Mouse (Mus musculus) inflammation-experienced regulatory T-cells, adult 6 months (primary cell): ENCODE measurements around the gene Aldh1b1. TPM values are rescaled to one million over a fixed set of nuclear protein-coding genes. Genes with fewer than 3 reads are reported as not detected.

Experiments
- ATAC-seq: one replicate; pipeline ENCODE4 v1.8.0; 2017
- polyA plus RNA-seq, 3 experiments: library from polyadenylated mRNA; unstranded; fragments of 100-300 nt; shearing (Covaris generic); gene quantifications; one replicate each; pipeline ENCODE4 v1.2.1; 2017

The Aldh1b1 gene
- 1 to 10 TPM; 6.4 to 8.2 (median 6.5) TPM for polyA plus RNA-seq

DNA sequence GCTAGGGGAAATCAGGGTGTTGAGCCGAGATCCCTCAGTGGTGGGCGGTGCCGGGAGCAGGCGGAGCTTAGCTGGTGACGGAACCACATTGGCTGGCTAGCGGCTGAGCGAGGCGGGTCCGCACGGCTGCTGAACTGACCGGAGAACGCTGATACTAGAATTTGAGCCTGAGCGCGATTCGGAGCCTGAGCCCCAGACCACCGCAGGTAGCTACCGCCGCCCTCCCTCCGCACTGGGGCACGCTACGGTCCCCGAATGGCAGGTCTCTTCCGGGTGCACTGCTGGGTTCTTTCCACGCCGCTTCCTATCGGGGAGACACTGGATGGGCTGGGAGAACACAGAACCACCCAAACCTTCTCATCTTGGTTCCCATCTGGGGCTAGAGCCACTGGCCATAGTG lies at the start of gene Aldh1b1:
Gene Aldh1b1 (plus strand): TSS at position 59 of the 400 bp plus-strand sequence.
- peak; percentile 83 for ATAC-seq

DNA sequence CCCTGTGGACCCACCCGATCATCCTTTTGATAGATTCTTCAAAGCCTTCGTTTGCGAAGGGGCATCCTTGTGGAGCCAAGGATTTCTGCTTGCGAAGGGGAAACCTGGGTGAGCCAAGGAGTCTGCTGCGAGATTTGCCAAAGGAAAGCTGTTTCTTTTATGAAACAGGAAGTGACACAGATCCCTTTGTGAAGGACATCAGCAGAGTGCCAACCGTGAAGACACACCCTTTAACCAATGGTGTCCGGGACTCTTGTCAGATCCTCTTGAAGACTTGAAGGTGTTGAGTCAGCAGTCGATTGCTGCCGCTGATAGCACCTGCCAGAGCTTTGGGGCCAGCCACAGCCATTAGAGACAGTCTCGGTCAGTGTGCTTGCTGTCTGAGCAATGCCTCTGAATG lies 49.4 kb upstream of the Aldh1b1 start:
- no peak for ATAC-seq

DNA sequence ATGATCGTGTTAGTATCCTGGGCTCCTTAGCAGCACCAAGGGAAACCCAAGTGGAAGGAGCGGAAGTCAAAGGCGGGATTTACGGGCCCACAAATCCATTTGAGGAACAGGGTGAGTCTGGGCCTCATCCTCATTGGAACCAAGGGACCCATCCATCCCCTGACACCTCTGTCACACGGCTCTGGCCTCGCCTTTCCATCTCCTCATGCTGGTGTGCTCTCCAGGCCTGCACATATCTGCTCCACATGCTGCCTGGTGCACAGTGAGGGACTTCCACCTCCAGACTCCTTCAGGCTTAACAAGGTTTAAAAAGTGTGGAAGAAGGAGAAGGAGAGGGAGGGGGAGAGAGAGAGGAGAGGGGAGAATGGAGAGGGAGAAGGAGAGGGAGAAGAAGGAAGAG lies 48.3 kb upstream of the Aldh1b1 start:
- ATAC-seq, result no peak

DNA sequence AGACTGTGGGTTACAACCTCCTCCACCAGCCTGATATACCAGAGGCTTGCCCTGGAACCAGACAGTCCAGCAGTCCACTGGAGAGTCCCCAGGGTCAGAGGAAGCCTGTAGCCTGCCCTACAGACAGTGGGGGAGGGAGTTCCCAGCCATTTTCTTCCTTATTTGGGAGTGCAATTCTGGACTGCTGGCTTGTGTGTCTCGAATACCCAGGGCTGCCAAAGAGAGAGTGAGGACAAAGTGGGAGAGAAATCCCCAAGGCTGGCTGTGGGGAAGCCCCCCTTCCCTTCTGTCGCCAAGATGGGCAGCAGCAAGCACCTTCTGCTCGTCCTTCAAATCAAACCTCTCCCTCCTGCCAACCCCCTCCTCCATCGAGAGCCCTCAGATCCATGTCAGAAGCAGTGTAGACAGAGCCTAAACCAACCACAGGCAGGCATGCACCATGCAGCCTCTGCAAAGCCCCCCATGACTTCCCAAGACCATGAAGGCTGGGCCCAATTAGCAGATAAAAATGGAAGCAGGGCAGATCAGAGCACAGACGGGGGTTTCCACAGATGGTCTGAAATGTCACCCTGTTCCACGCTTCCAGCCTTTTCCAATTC lies 45.5 kb upstream of the Aldh1b1 start:
- ATAC-seq, result no peak

DNA sequence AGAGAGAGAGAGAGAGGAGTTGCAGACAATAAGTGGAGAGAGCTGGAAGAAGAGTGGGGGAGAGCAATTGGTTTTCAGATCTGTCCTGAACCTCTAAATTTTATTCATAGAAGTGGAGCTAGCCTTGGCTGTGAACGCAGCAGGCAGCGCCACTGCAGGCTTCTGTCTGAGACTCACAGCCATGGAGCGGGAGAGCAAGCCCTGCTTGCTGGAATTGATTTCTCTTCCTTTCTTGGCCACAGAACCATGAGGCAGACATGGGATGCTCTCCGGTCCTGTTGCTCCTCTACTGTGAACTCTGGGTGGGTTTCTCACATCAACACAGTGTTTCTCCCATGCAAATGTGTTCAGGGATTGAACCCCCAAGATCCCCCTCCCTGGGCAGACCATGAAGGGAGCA lies 44.7 kb upstream of the Aldh1b1 start:
- no peak for ATAC-seq

DNA sequence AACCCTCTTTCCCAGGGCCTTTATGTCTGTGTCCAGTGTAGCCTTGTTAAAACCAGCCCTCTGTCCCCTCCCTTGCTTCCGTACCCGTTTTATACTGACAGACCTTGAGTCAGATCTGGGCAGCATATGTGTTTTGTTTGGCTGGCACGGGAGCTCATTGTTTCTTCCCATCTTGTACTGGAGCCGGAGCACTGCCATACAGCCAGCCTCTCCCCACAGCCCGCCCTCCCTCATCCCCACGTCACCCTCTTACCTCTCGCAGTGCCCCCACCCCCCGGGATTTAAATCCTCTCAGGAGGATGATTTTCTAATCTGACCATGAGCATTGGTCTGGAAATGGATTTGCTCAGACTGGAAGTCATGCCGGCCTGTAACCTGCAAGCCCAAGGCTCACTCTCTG lies 43.7 kb upstream of the Aldh1b1 start:
- ATAC-seq, result no peak

DNA sequence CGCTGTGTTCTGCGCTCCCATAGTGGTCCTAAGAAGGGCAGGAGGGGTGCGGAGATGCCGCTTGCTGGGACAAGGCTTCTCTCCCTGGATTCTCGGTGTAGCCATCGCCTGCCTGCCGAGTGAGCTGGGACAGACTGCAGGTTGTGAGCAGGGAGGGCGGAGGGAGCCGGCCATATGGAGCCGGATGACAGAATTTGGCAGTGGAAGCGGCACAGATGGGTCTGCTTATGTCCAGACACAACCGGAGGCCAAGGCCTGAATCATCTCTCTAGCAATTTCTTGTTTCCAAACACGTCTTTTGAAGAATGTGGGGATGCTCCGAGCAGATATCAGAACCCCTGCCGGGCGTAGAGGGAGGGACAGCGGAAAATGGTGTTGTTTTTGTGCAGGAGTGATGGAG lies 42.9 kb upstream of the Aldh1b1 start:
- ATAC-seq, result no peak

DNA sequence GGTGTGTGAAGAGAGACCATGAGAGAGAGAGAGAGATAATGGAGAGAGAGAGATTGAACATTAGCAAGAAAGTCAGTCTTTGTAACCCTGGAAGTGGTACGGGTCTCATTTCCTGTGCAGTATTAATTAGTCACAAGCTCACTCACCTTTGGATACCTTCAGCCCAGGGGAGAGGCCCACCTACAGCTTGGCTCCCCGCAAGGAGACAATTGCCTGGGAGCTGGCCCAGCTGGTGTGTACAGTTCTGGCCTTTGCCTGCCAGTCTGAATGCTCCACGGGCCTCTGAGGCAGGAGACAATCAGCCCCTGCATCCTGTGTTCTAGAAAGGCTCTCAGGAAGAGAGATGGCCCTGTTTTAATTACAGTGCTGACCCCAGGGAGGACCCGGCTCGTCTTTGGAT lies 40.9 kb upstream of the Aldh1b1 start:
- no peak for ATAC-seq

DNA sequence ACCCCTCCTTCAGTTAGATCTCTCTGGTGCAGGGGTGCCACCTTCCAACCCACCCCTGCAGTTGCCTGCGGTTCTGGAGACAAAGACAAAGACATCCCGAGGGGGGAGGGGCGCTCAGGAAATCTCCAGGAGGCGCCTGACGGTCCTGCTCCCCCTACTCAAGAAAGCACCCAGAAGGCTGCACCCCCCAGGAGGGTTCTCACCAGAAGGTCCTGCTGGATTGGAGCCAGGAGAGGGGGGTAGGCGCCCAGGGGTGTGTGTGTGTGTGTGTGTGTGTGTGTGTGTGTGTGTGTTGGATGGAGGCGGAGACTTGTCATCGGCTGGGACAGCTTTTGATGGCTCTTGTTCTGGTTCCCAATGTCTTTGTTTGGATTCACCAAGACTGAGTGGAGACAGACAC lies 39.4 kb upstream of the Aldh1b1 start:
- ATAC-seq, result no peak

DNA sequence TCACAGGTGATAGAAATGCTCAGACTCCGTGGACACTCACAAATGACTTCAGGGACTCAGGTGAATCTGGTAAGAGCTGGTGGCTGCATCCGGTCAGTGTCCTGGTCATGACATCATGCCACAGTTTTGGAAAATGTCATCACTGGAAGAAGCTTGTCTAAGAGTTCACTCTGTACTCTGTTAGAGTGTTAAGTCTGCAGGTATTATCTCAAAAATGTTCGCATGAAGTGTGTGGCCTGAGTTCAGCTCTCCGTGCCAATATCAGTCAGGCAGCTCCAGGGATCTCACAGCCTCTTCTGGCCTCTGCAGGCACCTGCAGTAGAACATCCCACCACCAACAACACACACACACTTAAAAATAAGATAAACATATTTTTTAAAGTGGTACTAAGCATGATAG lies 36.2 kb upstream of the Aldh1b1 start:
- ATAC-seq, result no peak

DNA sequence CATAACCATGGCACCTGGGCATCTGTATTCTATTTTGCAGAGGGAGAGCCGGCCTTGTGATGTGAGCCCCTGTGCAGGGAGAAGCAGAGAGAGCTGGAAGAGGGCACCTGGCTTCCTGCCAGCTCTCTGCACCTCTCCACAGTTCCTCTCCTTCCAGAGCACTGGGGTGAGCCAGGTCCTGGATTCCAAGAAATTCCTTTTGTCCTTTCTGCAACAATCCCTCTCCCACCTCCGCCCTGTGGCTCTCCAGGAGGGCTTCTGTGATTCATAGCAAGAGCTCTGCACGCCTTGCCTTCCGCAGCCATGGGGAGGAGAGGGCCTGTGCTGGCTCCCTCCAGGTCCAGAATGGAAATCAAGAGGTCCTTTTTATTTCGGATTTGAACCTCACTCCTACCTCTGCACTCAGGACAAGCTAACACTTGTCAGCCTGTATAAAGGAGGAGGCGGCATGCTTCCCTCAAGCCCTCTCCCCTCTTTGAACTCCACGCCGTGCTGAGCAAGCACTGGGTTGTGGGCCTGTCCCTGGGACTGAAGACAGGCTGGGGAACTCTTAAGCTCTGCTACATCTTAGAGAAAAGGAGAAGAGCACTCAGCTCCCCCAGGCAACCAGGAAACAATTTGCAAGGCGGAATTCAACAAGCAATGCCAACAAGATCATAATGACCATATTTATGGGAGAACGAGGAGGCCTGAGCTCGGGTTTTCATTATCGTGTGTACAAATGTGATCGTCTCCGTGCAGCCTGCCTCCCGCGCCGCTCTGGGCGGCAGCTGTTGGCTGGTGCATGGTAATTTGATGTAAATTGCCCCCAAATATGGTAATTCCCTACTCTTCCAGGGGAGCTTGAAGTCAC lies 35.3 kb upstream of the Aldh1b1 start:
- peak; percentile 42 for ATAC-seq

DNA sequence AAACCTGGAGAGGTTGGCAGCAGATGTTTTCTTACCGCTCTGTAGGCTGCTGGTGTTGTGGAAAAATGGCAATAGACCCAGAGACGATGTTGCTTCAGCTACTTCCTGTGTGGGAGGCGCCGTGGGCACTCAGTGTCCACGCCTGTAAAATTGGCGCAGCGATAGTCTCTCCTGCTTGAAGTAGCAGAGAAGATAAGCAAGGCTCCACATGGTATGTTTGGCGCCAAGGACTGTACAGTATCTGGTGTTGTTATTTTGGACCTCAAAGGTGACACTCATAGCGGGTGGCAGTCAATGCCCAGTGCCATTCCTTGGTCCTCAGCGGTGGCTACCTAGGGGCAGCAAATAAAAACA lies 34.7 kb upstream of the Aldh1b1 start:
- ATAC-seq, result peak; percentile 55

DNA sequence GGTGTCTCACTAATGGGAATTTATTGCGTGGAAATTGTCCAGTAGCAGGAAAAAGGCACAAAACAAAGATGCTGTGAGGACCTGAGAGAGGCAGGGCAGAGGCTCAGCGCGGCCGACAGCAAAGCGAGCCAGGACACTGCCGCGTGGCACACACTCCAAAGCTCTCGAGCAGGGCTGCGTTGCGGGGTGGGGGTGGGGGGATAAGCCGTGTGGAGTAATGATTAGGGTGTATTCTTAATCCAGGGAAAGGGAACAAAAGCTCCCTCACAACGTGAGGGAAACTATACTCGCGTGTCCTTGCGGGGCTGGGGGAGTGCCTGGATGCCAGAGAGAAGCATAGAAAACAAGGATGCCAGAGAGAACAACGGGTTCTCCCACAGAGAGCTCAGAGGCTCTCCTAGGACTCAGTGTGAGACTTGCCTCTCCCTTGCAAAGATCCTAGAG lies 33.7 kb upstream of the Aldh1b1 start:
- ATAC-seq, result no peak

DNA sequence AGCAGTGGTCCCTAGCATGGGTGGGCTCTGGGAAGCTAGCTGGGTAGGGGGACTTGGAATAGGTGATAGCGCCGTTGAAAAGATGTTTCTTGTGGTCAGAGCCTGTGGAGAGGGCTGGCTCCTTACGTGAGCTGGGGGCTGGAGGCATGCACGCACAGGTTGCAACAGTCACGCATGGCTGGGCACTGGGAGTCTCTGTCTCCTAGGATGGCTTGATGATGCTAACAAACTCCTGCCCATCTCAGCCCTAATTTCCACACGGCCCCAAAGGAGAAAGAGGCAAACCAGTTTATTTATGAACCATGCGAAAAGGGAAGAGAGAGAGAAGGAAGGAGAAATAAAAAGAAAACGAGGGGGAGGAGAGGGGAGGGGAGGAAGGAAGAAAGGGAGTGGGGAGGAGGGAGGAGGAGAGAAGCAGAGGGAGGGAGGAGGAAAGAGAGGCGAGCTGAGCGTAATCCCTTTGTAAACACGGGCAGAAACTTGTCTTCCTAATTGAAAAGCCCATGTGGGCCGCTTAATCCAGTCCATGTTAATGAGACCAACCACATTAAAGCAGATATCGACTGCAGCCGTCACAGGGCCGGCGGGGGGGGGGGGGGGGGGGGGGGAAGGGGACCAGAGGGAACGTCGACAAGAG lies 33.1 kb upstream of the Aldh1b1 start:
- ATAC-seq, result peak; percentile 13

DNA sequence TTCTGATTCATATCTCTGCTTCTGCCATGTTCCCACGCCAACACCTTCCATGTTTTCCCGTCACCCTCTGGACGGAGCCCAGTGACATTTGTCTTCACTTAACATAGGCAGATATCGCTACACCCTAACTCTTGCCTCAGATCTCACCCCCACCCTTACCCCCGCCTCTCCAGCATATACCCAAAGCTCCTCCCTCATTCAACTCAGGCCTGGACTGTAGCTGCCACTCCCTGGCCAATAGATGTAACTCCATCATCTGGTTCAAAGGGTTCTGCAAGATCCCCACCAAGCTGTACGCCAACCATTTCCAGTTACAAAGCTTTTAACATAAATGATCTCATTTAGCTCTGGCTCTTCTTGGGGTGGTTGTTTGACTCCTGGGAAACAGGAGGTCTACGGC lies 32.0 kb upstream of the Aldh1b1 start:
- no peak for ATAC-seq

DNA sequence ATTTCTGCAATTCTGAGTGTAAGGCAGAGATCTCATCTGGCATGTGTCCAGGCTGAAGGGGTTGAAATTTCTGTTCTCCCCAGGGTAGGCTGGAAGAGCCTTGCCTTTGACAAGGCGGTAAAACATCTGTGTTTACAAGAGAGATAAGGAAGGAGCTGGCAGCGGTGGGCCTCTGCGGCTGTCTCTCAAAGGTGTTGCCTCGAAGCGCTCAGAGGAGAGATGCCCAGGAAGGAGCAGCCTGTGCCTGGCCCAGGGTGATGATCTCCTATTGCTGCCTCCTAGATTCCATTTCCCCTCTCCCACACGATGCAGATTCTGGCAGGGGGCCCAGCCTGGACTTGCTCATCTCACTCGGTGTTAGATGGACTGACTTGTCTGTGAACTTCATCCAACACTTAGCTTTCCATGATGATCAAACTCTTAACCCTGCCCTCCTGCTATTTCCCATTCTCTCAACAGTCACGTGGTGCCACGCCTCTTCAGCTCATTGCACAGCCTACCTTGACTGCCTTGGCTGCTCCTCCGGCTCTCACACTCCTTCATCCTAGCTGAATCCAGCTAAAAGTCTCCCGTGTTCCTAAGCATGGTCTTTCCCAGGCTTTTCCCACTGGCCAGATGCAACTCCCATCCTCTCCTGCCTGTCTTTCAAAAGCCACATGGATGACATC lies 30.8 kb upstream of the Aldh1b1 start:
- no peak for ATAC-seq

DNA sequence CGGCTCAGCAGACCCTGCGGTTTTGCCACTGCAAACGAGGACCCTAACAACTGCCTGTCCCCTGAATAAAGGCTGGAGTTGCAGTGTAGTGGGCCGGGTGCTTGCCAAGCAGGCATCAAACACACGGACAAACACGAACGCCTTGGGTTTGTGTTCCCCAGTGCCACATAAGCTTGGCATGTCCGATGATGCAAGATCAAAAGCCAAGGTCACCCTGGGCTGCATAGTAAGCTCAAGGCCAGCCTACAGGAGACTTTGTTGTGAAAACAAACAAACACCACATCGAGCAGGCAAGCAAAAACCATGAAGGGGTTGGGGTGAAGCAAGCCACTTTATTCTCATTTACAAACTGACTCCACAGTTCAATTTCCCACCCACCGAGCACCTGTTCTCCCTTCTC lies 29.7 kb upstream of the Aldh1b1 start:
- ATAC-seq, result no peak

DNA sequence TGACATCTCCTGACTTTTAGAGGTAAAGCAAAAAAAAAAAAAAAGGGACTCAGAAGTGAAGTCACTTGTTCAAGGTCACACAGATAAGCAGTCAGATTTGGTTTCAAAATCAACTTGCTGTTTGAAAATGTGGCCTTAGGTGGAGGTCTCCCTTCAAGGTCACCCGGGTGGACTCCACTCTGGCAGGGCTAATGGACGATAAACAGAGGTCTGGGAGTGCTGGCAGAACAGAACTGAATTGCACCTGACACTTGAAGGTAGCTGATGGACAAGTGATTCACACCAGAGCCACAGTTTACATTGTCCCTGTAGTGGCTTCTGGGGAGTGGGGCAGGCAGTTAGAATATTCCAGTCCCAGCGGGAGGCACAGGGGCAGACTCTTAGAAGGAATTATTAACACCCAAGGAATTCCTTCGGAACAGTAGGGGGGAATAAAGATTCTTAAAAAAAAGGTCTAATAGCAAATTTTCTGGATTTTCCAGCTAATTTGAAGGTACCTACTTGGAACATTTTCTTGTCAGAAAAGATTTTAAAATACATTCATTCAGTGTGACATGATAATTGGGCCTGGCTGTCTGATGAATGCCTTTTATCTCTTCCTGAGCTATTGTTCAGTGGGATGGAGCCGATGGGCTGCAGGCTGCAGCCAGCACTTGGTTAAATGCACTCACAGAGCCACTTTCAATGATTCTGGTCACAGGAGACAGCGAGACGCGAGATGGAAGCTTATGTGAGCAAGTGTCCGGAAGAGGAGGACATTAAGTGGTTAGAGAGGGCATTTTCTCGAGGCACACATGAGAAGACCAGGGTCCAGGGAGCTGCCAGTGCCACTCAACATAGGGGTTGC lies 28.8 kb upstream of the Aldh1b1 start:
- ATAC-seq, result no peak

DNA sequence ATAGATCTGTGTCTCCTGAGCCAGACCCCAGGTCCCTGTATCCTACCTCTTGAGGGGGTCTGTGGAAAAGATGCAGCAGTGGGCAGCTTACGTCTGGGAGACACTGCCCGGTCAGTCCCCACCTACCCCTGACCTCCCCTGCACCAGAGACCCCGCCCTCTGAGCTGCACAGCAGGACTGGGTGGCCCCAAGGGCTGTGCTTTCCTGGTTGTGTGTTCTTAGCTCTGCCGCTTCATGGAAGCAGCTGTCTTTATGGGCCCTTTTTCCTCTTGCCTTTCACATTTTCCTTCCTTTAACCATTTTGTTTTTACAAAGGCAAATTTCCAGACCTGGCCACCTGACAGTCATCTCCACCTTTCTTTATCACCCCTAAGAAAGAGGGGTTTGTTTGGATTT lies 28.2 kb upstream of the Aldh1b1 start:
- no peak for ATAC-seq

DNA sequence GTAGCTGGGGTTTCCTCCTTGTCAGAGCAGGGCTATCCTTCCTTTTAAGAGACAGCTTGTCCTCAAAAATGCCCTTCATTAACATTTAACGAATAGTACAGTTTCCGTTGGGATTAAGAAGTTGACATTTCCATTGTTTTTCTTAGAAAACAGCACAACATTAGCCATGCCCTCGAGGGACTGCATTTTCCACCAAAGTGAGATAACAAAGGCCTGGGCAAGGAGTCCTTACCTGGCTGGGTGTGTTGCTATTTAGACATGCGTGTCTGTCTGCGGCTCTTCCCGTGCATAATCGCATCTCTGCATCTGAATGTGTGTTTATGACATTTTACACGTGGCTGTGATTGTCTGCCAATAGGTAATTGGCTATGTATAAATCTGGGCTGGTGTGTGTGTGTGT lies 27.6 kb upstream of the Aldh1b1 start:
- ATAC-seq, result no peak

DNA sequence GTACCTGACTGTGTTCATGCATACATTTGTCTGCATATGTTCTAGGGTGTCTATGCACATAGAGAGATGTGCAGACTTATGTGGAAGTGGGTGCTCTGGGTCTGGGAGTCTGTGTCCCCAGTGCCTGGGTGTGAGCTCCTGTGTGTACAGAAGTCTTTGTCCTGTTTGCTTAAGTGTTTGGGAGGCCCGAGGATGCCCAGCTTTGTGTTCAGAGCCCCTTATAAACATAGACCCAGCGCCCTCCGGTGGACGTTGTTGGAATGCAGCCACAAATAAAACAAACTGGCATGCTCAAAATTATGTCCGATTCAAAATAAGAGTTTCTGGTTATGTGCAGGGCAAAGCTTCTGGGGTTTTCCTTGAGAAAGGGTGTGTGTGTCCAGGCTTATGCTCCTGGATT lies 27.2 kb upstream of the Aldh1b1 start:
- no peak for ATAC-seq

DNA sequence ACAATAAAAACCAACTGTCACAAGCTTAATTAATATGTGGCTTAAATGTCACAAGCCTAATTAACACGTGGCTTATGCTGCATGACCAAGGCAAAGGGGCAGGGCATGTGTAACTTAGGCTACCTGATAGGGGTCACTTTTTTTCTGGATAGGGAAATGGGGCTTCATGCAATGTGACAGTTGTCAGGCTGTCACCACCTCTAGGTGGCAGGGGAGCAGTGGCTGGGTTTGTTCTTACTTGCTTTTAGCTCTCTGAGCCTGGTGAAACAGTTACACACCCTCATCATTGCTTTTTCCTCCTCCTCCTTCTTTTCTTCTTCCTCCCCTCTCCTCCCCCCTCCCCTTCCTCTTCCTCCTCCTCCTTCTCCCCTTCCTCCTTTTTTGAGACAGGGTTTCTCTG lies 15.2 kb upstream of the Aldh1b1 start:
- ATAC-seq, result no peak

DNA sequence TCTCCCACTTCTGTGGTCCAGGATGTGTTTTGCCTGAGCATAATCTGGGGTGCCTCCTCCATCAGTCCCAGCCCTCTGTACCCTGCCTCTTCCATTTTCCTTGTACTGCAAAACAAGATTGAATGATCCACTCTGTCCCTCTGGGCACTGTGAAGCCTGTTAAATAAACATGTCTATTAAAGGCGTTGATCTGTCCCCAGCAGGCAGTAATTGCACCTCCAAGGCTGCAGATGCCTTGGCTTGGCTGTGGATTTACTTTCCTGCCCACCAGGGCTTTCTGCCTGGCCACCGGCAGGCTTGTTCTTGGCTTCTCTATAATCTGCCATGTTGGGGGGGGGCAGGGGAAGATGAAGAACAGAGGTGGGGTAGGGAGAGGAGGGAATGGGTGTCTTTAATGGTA lies 12.9 kb upstream of the Aldh1b1 start:
- no peak for ATAC-seq
